Mouse (Mus musculus): ENCODE measurements around the gene Ssbp2. TPM values are rescaled to one million over a fixed set of nuclear protein-coding genes. Genes with fewer than 3 reads are reported as not detected.

Gene Ssbp2
- polyA plus RNA-seq, 1 experiment from 2014 or later = 249 TPM

DNA sequence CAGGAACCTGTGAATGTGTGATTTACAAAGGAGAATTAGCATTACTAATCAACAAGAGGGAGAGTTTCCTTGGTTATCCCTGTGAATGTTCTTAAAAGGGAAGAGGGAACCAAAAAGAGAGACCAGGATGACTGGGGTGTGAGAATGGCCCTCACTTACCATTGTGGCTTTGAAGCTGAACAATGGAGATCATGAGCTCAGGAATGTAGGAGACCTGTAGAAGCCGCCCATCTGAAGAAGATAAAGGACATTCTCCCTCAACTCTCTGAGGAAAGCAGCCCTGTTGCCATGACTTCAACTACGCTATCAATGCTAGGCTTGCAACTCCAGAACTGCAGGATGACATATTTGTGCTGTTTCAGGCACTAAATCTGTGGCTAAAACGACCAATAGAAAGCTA lies 22.2 kb upstream of the Ssbp2 start:
- no peak overlapping the region for H3K9ac ChIP-seq (replicated peaks; ENCODE audit: low read depth, low read length)
- no peak overlapping the region for H3K4me2 ChIP-seq (ENCODE audit: low read depth, low read length)
- WGBS = 59% methylated on average over 3 of the region's 3 CpGs

GRCm38 (mm10) chr13:91441476-91441875 lies 18.6 kb upstream of the Ssbp2 start:
- 95% methylated on average over 5 of the region's 5 CpGs for WGBS
- no peak for ATAC-seq (ENCODE audit: low read depth)
- no peak overlapping the region for H3K4me2 ChIP-seq (ENCODE audit: low read depth, low read length)
- H3K4me1 ChIP-seq (ENCODE audit: control insufficient read depth, insufficient read depth, low read length) = no peaks in the 10 kb centered on the region
- no peak overlapping the region for H3K9ac ChIP-seq (replicated peaks; ENCODE audit: low read depth, low read length)
- H3K27me3 ChIP-seq (ENCODE audit: control insufficient read depth, insufficient read depth, low read length) = no peaks in the 10 kb centered on the region
- H3K27ac ChIP-seq (ENCODE audit: low read depth, low read length) = no peak overlapping the region
- no peaks in the 10 kb centered on the region for H3K9me3 ChIP-seq (ENCODE audit: control insufficient read depth, low read length)
- no peak overlapping the region for H3K4me3 ChIP-seq (ENCODE audit: low read depth, low read length)
- no peaks in the 10 kb centered on the region for H3K36me3 ChIP-seq (ENCODE audit: control insufficient read depth, insufficient read depth, low read length)

More for the DNA sequence above, 22.2 kb upstream of the Ssbp2 start:
- no peak for ATAC-seq (ENCODE audit: low read depth)
- no peak overlapping the region for H3K27ac ChIP-seq (ENCODE audit: low read depth, low read length)
- no peaks in the 10 kb centered on the region for H3K36me3 ChIP-seq (ENCODE audit: control insufficient read depth, insufficient read depth, low read length)
- H3K4me3 ChIP-seq (ENCODE audit: low read depth, low read length) = no peak overlapping the region
- no peaks in the 10 kb centered on the region for H3K4me1 ChIP-seq (ENCODE audit: control insufficient read depth, insufficient read depth, low read length)
- no peaks in the 10 kb centered on the region for H3K9me3 ChIP-seq (ENCODE audit: control insufficient read depth, low read length)
- no peaks in the 10 kb centered on the region for H3K27me3 ChIP-seq (ENCODE audit: control insufficient read depth, insufficient read depth, low read length)

DNA sequence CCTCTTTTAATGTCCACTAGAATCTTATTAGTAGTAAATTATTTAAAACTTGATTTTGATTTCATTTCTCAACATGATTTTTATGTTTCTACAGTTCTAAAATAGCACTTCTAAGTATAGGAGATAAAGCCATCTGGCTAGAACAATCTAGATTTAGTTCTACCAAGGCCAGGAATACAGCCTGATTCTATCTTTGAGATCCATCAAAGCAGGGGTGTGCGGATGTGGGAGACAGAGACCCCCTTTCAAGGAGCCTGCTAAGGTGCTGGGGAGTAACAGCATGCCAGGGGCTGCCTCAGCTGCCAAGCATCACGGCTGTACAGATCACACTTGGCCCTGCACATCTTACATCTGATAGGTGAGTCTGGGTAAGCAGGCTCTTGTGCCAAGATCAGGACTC lies 13.4 kb upstream of the Ssbp2 start:
- Histone ChIP-seq H3K4me1 (ENCODE audit: control insufficient read depth, insufficient read depth, low read length) (no peaks in the 10 kb centered on the region), H3K9me3 (ENCODE audit: control insufficient read depth, low read length) (no peaks in the 10 kb centered on the region), H3K4me2 (ENCODE audit: low read depth, low read length) (no peak overlapping the region), H3K4me3 (ENCODE audit: low read depth, low read length) (no peak overlapping the region), H3K27ac (ENCODE audit: low read depth, low read length) (no peak overlapping the region), H3K27me3 (ENCODE audit: control insufficient read depth, insufficient read depth, low read length) (no peaks in the 10 kb centered on the region), H3K9ac (replicated peaks; ENCODE audit: low read depth, low read length) (no peak overlapping the region), H3K36me3 (ENCODE audit: control insufficient read depth, insufficient read depth, low read length) (no peaks in the 10 kb centered on the region)
- WGBS = 90% methylated on average over 2 of the region's 2 CpGs
- no peak for ATAC-seq (ENCODE audit: low read depth)

DNA sequence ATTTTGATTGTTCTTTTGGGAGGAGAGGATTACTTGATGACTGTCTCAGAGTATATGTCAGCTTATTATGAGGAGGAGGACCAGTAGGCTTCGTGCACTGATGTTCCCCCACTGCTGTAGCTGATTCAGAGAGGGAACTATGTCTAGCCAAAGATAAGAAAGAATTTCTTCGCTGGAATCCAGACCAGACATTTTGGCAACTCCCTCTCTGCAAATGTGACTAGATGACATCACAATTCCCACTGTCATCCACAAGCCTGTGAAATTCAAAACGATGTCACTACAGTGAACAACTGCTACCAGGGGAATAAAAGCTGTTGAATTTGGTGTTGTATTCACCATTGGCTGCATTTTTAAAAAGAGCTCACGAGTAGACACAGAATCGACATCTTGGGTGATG lies 11.1 kb upstream of the Ssbp2 start:
- no peaks in the 10 kb centered on the region for H3K4me1 ChIP-seq (ENCODE audit: control insufficient read depth, insufficient read depth, low read length)
- no peak overlapping the region for H3K9ac ChIP-seq (replicated peaks; ENCODE audit: low read depth, low read length)
- H3K4me3 ChIP-seq (ENCODE audit: low read depth, low read length) = no peak overlapping the region
- H3K36me3 ChIP-seq (ENCODE audit: control insufficient read depth, insufficient read depth, low read length) = no peaks in the 10 kb centered on the region
- no peak overlapping the region for H3K27ac ChIP-seq (ENCODE audit: low read depth, low read length)
- H3K27me3 ChIP-seq (ENCODE audit: control insufficient read depth, insufficient read depth, low read length) = no peaks in the 10 kb centered on the region
- WGBS = 65% methylated on average over 5 of the region's 5 CpGs
- peak; percentile 49; the same call in 1 of the 2 replicates for ATAC-seq (ENCODE audit: low read depth)
- no peaks in the 10 kb centered on the region for H3K9me3 ChIP-seq (ENCODE audit: control insufficient read depth, low read length)
- no peak overlapping the region for H3K4me2 ChIP-seq (ENCODE audit: low read depth, low read length)

- Histone ChIP-seq H3K4me3 (ENCODE audit: low read depth, low read length) (no peak overlapping the region), H3K27ac (ENCODE audit: low read depth, low read length) (no peak overlapping the region), H3K4me2 (ENCODE audit: low read depth, low read length) (no peak overlapping the region), H3K36me3 (ENCODE audit: control insufficient read depth, insufficient read depth, low read length) (no peaks in the 10 kb centered on the region), H3K4me1 (ENCODE audit: control insufficient read depth, insufficient read depth, low read length) (no peaks in the 10 kb centered on the region), H3K9me3 (ENCODE audit: control insufficient read depth, low read length) (no peaks in the 10 kb centered on the region), H3K27me3 (ENCODE audit: control insufficient read depth, insufficient read depth, low read length) (no peaks in the 10 kb centered on the region), H3K9ac (replicated peaks; ENCODE audit: low read depth, low read length) (no peak overlapping the region)
- 78% methylated on average over 3 of the region's 3 CpGs for WGBS
- ATAC-seq (ENCODE audit: low read depth) = no peak
Measured at GRCm38 (mm10) chr13:91451405-91452166, 8.5 kb upstream of the Ssbp2 start.

- no peaks in the 10 kb centered on the region for H3K9me3 ChIP-seq (ENCODE audit: control insufficient read depth, low read length)
Measured at GRCm38 (mm10) chr13:91452269-91452668, 7.8 kb upstream of the Ssbp2 start.

DNA sequence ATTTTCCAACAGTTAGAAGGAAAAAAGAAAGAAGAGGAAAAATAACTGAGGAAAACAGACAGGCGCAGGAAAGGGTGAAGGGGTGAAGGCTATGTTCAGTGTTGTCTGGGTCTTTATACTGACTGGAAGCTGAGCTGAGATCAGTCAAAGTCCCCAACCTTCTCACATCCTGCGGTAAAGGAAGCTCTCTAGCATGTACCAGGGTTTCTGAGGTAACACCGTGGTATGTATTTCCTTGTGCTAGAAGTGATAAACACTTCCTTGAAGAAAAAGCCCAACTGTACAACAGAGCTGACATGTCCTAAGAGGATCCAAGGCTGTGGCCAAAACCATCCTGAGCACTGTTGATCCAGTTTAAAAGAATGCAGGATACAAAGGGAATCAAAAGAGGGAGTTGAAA lies 6.8 kb upstream of the Ssbp2 start:
- Histone ChIP-seq H3K4me2 (ENCODE audit: low read depth, low read length) (no peak overlapping the region), H3K27me3 (ENCODE audit: control insufficient read depth, insufficient read depth, low read length) (no peaks in the 10 kb centered on the region), H3K9ac (replicated peaks; ENCODE audit: low read depth, low read length) (no peak overlapping the region), H3K4me3 (ENCODE audit: low read depth, low read length) (no peak overlapping the region), H3K36me3 (ENCODE audit: control insufficient read depth, insufficient read depth, low read length) (no peaks in the 10 kb centered on the region), H3K27ac (ENCODE audit: low read depth, low read length) (no peak overlapping the region), H3K4me1 (ENCODE audit: control insufficient read depth, insufficient read depth, low read length) (no peaks in the 10 kb centered on the region), H3K9me3 (ENCODE audit: control insufficient read depth, low read length) (no peaks in the 10 kb centered on the region)
- ATAC-seq (ENCODE audit: low read depth) = no peak
- 91% methylated on average over 3 of the region's 3 CpGs for WGBS

More at GRCm38 (mm10) chr13:91452269-91452668, 7.8 kb upstream of the Ssbp2 start:
- H3K27ac ChIP-seq (ENCODE audit: low read depth, low read length) = no peak overlapping the region
- WGBS = 89% methylated on average over 3 of the region's 3 CpGs
- no peak overlapping the region for H3K4me3 ChIP-seq (ENCODE audit: low read depth, low read length)
- H3K36me3 ChIP-seq (ENCODE audit: control insufficient read depth, insufficient read depth, low read length) = no peaks in the 10 kb centered on the region
- ATAC-seq (ENCODE audit: low read depth) = no peak
- no peak overlapping the region for H3K9ac ChIP-seq (replicated peaks; ENCODE audit: low read depth, low read length)
- no peak overlapping the region for H3K4me2 ChIP-seq (ENCODE audit: low read depth, low read length)
- no peaks in the 10 kb centered on the region for H3K4me1 ChIP-seq (ENCODE audit: control insufficient read depth, insufficient read depth, low read length)
- no peaks in the 10 kb centered on the region for H3K27me3 ChIP-seq (ENCODE audit: control insufficient read depth, insufficient read depth, low read length)

DNA sequence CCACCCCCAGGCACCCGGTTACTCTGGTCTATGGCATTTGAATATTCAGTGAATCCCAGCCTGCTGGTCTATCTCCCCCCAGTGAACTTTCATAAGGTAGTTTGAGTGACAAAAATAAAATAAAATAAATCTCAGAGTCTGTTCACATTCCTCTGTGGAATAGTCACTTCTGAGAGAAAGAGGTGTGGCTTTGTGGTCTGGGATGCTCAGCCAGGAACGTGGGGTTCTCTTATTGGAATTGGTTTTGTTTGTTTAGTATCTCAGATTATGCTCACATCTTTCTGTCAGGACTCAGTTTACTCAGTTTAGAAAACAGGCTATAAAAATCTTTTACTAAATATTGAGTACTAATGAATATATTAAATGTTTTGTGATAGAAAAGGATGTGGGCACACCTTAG lies 4.0 kb upstream of the Ssbp2 start:
- Histone ChIP-seq H3K36me3 (ENCODE audit: control insufficient read depth, insufficient read depth, low read length) (no peaks in the 10 kb centered on the region), H3K27ac (ENCODE audit: low read depth, low read length) (no peak overlapping the region), H3K4me3 (ENCODE audit: low read depth, low read length) (no peak overlapping the region), H3K4me2 (ENCODE audit: low read depth, low read length) (no peak overlapping the region), H3K27me3 (ENCODE audit: control insufficient read depth, insufficient read depth, low read length) (no peaks in the 10 kb centered on the region), H3K9me3 (ENCODE audit: control insufficient read depth, low read length) (no peaks in the 10 kb centered on the region), H3K4me1 (ENCODE audit: control insufficient read depth, insufficient read depth, low read length) (peaks cover 11% of the 10 kb centered on the region), H3K9ac (replicated peaks; ENCODE audit: low read depth, low read length) (no peak overlapping the region)
- no peak for ATAC-seq (ENCODE audit: low read depth)
- 61% methylated on average over 2 of the region's 2 CpGs for WGBS

DNA sequence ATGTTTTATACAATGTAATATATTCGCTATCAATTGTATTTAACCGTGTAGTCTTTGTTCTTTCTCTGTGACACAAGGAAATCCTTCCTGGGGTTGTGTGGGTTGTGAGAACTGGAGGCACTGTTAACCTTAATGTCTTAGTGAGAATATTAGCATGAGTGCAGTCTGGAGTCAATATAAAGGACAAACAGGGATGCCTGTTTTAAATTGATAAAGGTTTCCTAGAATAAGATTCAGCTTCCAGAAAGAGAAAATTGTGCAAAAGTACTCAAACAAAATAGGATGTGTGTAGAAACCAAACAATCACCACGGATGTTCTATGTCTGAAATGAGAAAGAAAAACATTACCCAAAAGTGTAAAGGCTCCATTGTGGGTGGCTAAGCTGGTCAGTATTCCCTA lies 3.3 kb upstream of the Ssbp2 start:
- H3K36me3 ChIP-seq (ENCODE audit: control insufficient read depth, insufficient read depth, low read length) = no peaks in the 10 kb centered on the region
- no peaks in the 10 kb centered on the region for H3K9me3 ChIP-seq (ENCODE audit: control insufficient read depth, low read length)
- WGBS = 77% methylated on average over 3 of the region's 3 CpGs
- no peak for ATAC-seq (ENCODE audit: low read depth)
- no peak overlapping the region for H3K27ac ChIP-seq (ENCODE audit: low read depth, low read length)
- H3K4me2 ChIP-seq (ENCODE audit: low read depth, low read length) = no peak overlapping the region
- H3K4me3 ChIP-seq (ENCODE audit: low read depth, low read length) = no peak overlapping the region
- no peaks in the 10 kb centered on the region; the same call in 1 of the 2 replicates for H3K27me3 ChIP-seq (ENCODE audit: control insufficient read depth, insufficient read depth, low read length)
- H3K9ac ChIP-seq (replicated peaks; ENCODE audit: low read depth, low read length) = no peak overlapping the region
- peaks cover 11% of the 10 kb centered on the region for H3K4me1 ChIP-seq (ENCODE audit: control insufficient read depth, insufficient read depth, low read length)

Measured in neural tube, embryonic 14.5 days (tissue).